Mouse (Mus musculus): Measurements from ENCODE around the gene Celf1.

Celf1 gene

DNA sequence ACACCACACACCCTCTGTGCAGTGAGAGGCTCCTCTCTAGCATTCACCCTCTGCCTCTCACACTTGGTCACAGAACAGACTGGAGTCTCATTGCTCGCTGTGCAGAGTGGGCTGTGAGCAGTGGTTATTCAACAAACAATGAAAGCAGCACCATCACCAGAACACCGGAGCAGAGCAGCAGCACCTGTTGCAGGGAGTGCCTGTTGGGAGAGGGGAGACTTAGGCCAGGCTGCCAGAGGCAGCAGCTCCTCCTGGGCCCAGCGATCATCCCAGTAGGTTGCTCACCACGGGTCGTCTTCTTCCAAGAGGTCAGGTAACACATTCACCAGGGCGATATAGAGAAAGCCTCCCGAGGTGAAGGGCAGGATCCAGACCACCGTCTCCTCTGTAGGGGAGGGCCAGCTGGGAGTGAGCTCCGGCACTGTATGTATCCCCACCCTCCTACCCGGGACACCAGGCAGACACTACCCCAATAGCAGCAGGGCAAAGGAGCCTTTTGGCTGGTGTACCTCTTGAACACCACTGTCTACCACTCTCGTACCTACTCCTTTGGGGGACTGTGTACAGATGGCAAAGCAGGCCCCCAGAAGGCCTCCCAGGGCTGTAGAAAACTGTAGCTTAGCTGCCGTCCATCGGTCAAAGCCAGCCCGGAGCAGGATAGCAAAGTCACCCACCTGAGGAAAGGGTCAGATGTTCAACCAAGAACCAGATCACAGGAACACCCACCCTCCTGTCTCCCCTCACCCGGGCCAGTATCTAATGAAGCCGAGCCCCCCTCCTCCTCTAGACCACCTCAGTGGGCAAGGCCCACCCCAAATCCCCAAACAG is 122.8 kb downstream of the Celf1 start:
- no peak for DNase-seq (ENCODE audit: low spot score)

DNA sequence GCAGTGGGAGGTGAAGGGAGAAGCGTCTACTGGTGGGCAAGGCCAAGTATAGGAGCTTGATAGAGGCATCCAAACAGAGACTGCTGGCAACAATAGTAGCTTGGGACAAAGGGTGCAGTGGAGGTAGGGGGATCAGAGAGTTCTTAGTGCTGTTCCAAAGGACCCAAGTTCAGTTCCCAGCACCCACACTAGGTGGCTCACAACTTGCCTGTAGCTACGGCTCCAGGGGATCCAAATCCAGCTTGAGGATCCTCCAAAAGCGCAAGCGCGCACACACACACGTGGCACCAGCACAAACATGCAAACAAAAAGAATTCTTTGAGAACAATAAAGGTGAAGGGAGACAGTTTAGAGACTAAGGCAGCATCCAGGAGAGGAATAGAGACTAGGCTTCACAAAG is 124.0 kb downstream of the Celf1 start:
- DNase-seq (ENCODE audit: low spot score): no peak

DNA sequence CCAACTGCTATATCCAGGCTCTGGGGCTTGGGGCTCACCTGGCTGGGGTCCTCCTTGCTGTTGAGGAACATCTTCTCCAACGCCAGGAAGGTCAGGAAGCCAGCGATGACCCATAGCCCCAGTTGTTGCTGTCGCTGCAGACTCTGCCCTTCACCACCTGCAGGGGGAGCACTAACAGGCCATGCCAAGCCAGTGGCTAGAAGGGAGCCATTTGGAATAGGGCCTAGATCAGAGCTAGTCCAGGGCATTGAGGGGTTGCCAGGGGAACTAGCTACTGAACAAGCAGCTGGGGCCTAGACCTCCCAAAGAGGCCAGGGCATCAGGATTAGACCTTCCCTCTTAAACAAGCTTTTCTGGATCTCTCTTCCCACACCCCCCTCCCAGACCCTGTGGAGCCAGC is 125.4 kb downstream of the Celf1 start:
- DNase-seq (ENCODE audit: low spot score): peak; percentile 68

DNA sequence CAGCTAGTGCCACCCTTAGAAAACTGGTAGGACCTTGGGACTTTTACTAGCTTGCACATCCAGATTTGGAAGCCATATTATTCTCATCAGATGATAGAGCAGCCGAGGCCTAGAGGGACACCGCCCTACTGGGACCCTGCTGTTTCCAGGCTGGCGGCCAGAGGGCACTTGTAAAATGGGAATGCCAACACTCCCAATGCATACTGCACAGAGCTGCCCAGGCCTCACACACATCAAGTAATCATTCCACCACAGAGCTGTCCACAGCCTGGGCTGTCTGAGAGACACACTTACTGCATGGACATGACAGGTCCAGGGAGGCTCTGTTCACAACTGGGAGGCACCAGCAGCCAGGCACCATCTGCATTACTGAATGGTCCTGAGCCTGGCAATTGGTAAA is 126.3 kb downstream of the Celf1 start:
- no peak for DNase-seq (ENCODE audit: low spot score)

DNA sequence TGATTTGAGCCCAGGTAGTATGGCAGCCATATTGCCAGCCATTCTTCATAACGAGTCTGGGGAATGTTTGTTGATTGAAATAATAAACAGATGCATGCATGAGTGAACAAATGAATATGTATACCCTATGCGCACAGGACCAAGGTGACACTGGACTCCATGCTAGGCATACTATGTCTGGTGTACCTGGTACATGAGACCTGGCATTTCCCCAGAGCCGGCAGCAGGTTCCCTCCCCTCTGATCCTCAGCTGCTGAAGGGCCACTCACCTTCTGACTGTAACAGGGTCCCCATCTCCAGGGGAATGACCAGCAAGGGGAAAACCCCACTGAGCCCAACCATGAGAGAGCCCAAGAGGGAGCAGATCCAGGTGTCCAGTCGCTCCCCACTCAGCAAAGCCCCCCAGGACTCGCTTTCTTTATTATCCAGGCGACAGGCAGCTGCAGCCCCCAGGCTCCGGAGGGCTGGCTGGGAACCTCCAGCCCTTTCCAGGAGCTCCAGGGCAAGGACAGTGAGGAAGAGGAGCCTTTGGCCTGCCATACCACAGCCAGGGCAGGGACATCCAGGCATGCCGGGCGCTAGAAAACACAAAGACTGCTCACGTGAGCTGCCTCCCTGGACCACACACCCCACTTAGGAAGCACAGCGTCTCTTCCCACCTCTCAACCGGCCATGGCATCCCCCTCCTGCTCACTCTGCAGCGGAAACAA is 128.1 kb downstream of the Celf1 start:
- DNase-seq (ENCODE audit: low spot score): no peak

DNA sequence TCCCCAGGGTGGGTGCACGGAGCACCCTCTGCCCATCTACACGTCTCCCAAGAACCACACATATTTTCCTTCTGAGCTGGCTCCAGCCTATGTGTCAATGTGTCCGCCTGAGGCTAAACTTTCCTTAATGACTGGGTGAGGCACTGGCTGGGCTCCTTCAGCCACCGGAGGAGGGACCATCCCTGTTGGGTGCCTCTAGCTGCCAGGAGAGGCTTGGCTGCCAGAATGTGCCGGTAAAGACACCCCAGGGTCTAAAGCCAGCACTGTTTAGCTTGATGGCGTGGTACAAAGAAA is 128.6 kb downstream of the Celf1 start:
- DNase-seq (ENCODE audit: low spot score): no peak

All from retina, embryonic 14.5 days (tissue).